Mouse (Mus musculus) intestine, embryonic 14.5 days (tissue): Measurements from ENCODE around the gene Lrrc1. TPM values are rescaled to one million over a fixed set of nuclear protein-coding genes. Genes with fewer than 3 reads are reported as not detected.

Experiments
- ATAC-seq: fragments of 200-750 bp; cut with Nextera tagmentation; replicated peaks from 2 replicates; pipeline ENCODE4 v1.8.0; 2017; ENCODE audit warnings: low read depth, moderate number of reproducible peaks, moderate TSS enrichment, moderate library complexity; ENCODE audit not compliant: low FRiP score, low TSS enrichment
- DNase-seq: peaks from one replicate; pipeline ENCODE4 v3.0.0-alpha.2; 2018; ENCODE audit warnings: low spot score
- H3K27ac ChIP-seq: fragments of 300-500 bp; sonication (generic); 2 replicates; pipeline ENCODE4 v1.5.1; 2014; ENCODE audit warnings: low read depth, mild to moderate bottlenecking, control low read depth
- H3K27me3 ChIP-seq: fragments of 300-500 bp; sonication (generic); replicated peaks from 2 replicates; pipeline ENCODE4 v1.6.1; 2014; ENCODE audit warnings: low read length, control low read depth; ENCODE audit not compliant: control insufficient read depth, insufficient read depth
- H3K36me3 ChIP-seq: fragments of 300-500 bp; sonication (generic); 2 replicates; pipeline ENCODE4 v1.6.1; 2014; ENCODE audit warnings: low read length, control low read depth; ENCODE audit not compliant: control insufficient read depth, insufficient read depth
- H3K4me1 ChIP-seq: fragments of 300-500 bp; sonication (generic); replicated peaks from 2 replicates; pipeline ENCODE4 v1.6.1; 2014; ENCODE audit warnings: low read length, control low read depth, mixed read lengths; ENCODE audit not compliant: control insufficient read depth, insufficient read depth
- H3K4me2 ChIP-seq: fragments of 300-500 bp; sonication (generic); 2 replicates; pipeline ENCODE4 v1.6.1; 2014; ENCODE audit warnings: low read length
- H3K4me3 ChIP-seq: fragments of 300-500 bp; sonication (generic); 2 replicates; pipeline ENCODE4 v1.5.1; 2014; ENCODE audit warnings: low read depth, low read length, control low read depth, mixed read lengths
- H3K9ac ChIP-seq: fragments of 300-500 bp; sonication (generic); 2 replicates; pipeline ENCODE4 v1.6.1; 2014; ENCODE audit warnings: mild to moderate bottlenecking, low read length
- H3K9me3 ChIP-seq: fragments of 300-500 bp; sonication (generic); 2 replicates; pipeline ENCODE4 v1.6.1; 2016; ENCODE audit warnings: low read length, control low read depth; ENCODE audit not compliant: control insufficient read depth
- WGBS: fragments of 180-500 bp; shearing (Covaris S2); extraction: QIAGEN DNeasy Blood & Tissue Kit; methylation state at CpG from one replicate; pipeline ENCODE4 v1.1.7; 2014; 5-methylcytosine and 5-hydroxymethylcytosine counted together
- polyA plus RNA-seq: library from polyadenylated mRNA; unstranded; fragments of >200 nt; fragmentation: Nextera tagmentation; extraction: Ambion mirVana; gene quantifications from 2 replicates; pipeline ENCODE4 v1.2.1, GENCODE M21; 2014

Lrrc1 gene
- polyA plus RNA-seq, 1 experiment from 2014 or later = 14.2 TPM

DNA sequence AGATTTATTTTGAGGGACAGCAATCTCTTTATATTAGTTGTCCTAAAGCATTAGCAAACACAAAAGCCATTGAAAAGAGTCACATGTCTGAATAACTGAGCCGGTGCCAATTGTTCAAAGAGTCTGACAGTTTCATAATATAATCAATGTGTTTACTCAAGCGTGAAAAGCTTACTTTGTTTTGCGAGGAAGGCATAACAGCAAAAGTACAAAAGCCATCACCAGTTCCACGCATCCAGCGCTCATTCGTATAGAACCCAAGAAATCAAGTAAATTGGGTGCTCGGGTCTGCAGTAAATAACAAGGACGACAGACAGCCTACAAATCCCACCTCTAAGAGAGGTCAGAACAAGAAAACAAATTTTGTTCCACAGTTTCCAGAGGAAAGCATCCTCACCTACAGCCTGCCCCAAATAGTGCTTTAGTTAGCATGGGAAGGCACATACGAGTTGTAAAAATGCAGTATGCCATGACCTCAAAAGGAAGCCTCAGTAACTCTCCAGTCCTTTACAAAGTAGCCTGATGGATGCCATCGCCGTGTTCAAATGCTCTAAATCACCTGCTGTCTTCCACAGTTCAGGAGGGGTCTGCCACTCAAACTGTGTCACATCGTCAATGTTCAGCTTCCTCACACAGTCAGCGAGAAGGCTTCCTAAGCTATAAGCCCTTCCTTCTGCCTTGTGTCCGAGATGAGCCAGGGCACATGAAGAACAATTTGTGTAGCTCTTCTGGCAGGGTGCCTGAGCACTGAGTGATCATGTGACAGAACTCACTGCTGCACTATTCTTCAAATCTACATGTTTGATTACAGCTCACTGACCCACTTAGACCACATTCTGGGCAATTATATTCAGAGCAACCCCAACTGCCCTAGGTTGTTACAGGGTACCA lies 41.9 kb downstream of the Lrrc1 start:
- no peaks in the 10 kb centered on the region for H3K36me3 ChIP-seq
- peaks cover 10% of the 10 kb centered on the region; the same call in 1 of the 2 replicates for H3K4me1 ChIP-seq
- ATAC-seq = no peak
- H3K4me2 ChIP-seq = no peak overlapping the region
- 60% methylated on average over 14 of the region's 14 CpGs for WGBS
- DNase-seq = no peak
- no peak overlapping the region for H3K9ac ChIP-seq
- no peaks in the 10 kb centered on the region for H3K9me3 ChIP-seq
- no peak overlapping the region for H3K27ac ChIP-seq
- no peak overlapping the region for H3K4me3 ChIP-seq
- no peaks in the 10 kb centered on the region for H3K27me3 ChIP-seq

DNA sequence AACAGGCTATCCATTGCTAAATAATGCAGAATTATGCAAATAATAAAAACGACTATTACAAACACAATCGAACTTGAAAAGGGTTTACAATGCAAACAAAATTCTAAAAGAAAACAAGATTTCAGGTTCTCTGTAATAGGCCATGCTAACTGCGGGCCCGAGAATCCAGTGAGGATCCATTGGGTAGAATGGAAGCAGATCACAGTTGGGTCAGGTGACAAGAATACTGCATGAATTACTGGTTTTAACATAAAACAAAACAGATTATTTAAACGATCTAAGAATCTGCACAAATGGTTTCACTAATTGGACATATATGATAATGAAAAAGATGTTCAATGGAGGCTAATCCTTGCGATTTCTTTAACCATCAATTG lies 42.5 kb downstream of the Lrrc1 start:
- Histone ChIP-seq H3K9ac (no peak overlapping the region), H3K4me3 (no peak overlapping the region), H3K4me1 (peaks cover 10% of the 10 kb centered on the region; the same call in 1 of the 2 replicates), H3K36me3 (no peaks in the 10 kb centered on the region), H3K9me3 (no peaks in the 10 kb centered on the region), H3K27ac (no peak overlapping the region), H3K27me3 (no peaks in the 10 kb centered on the region), H3K4me2 (no peak overlapping the region)
- no peak for ATAC-seq
- DNase-seq = no peak
- 90% methylated on average over 6 of the region's 6 CpGs for WGBS

DNA sequence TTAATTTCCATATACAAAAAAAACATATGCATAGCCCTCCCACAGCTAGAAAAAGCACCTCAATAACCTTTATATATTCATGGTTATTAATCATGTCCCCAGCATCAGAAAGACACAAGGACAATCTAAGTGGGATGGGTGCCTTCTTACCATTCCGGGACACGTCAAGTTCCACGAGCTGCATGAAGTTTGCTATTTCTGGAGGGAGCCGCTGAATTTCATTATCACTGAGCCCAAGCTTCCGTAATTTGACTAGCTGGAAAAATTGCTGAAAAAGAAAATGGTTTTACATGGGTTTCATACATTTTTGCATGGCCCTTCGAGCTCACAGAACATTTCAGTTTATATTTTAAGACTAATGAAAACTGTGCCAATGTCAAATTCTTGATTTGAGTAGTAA lies 45.6 kb downstream of the Lrrc1 start:
- Histone ChIP-seq H3K4me3 (no peak overlapping the region), H3K36me3 (no peaks in the 10 kb centered on the region), H3K9ac (no peak overlapping the region), H3K4me1 (peaks cover 12% of the 10 kb centered on the region; the same call in 1 of the 2 replicates), H3K27me3 (no peaks in the 10 kb centered on the region), H3K4me2 (no peak overlapping the region), H3K27ac (no peak overlapping the region), H3K9me3 (no peaks in the 10 kb centered on the region)
- DNase-seq (no peak), ATAC-seq (no peak)
- WGBS = 93% methylated on average over 6 of the region's 6 CpGs

DNA sequence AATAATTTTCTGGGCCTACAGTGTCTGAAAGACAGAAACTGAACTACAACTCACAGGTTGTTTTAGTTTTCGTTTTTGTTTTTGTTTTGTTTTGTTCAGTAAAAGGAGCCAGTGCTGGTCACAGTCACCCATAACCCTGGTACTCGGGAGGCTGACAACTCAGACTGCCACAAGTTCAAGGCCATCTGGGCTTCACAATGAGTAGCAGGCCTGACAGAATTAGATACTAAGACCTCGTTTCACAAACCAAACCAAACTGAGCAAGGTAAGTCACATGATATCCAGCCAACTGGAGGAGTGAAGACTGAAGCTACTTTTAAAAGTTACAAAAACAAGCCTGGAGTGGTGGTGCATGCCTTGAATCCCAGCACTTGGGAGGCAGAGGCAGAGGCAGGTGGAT lies 46.3 kb downstream of the Lrrc1 start:
- H3K4me3 ChIP-seq = no peak overlapping the region
- WGBS = 72% methylated on average over 3 of the region's 3 CpGs
- no peaks in the 10 kb centered on the region for H3K36me3 ChIP-seq
- no peaks in the 10 kb centered on the region for H3K9me3 ChIP-seq
- ATAC-seq = no peak
- H3K27ac ChIP-seq = no peak overlapping the region
- peaks cover 11% of the 10 kb centered on the region; the same call in 1 of the 2 replicates for H3K4me1 ChIP-seq
- no peaks in the 10 kb centered on the region for H3K27me3 ChIP-seq
- DNase-seq = no peak
- H3K9ac ChIP-seq = no peak overlapping the region
- no peak overlapping the region for H3K4me2 ChIP-seq

DNA sequence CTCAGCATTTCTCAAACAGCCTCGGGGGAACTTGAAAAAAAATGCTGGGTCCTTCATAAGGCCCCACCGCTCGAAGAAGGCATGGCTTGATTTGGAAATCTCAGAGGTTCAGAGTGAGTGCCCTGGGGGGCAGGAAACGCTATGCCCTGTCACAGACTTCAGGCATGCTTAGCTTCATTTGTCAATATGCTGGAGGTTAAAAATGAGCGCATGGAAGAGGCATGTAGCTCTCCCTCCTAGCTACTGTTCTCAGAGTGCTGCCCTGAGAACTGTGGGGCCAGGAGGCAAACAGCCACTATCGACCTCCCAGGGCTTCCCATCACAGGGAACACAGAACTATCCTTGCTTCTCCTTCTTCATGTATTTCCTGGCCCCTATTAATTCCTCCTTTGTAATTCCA lies 47.5 kb downstream of the Lrrc1 start:
- H3K4me1 ChIP-seq = 0 out of 2 replicates have a peak, but pooled peaks cover 2% of the 10 kb centered on the region
- ATAC-seq = no peak
- no peaks in the 10 kb centered on the region for H3K9me3 ChIP-seq
- no peak overlapping the region for H3K4me2 ChIP-seq
- no peaks in the 10 kb centered on the region for H3K27me3 ChIP-seq
- H3K9ac ChIP-seq = no peak overlapping the region
- H3K36me3 ChIP-seq = no peaks in the 10 kb centered on the region
- no peak overlapping the region for H3K27ac ChIP-seq
- WGBS = 49% methylated on average over 6 of the region's 6 CpGs
- no peak for DNase-seq
- H3K4me3 ChIP-seq = no peak overlapping the region

DNA sequence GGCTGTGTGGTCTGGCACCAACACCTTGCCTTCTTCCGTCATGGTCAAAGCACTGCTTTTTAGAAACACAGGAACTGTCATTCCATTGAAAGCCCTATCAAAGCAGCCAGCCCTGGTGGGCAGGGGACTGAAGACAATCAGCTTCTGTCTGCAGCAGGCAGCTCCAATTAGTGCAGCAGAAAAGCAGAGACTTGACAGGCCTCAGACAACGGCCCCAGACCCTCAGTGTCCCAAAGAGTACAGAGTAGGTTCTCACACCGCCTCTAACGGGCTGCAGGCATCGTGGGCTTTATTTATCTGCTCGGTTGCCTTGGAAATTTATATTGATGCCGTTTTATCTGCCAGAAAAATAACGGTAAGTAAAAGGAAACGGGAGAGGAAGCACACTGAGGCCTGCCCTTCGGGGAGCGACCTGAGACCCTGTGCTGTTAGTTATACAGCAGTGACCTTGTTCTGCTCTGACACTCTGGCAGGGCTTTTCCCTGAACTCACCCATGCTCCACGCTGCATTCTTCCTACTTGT lies 48.1 kb downstream of the Lrrc1 start:
- no peak for DNase-seq
- Histone ChIP-seq H3K4me3 (no peak overlapping the region), H3K4me1 (0 out of 2 replicates have a peak, but pooled peaks cover 2% of the 10 kb centered on the region), H3K4me2 (no peak overlapping the region), H3K36me3 (no peaks in the 10 kb centered on the region), H3K9ac (no peak overlapping the region), H3K9me3 (no peaks in the 10 kb centered on the region), H3K27me3 (no peaks in the 10 kb centered on the region), H3K27ac (0 out of 2 replicates have a peak overlapping the region, but pooled peaks have one; percentile 16)
- 34% methylated on average over 12 of the region's 12 CpGs for WGBS
- ATAC-seq = no peak

DNA sequence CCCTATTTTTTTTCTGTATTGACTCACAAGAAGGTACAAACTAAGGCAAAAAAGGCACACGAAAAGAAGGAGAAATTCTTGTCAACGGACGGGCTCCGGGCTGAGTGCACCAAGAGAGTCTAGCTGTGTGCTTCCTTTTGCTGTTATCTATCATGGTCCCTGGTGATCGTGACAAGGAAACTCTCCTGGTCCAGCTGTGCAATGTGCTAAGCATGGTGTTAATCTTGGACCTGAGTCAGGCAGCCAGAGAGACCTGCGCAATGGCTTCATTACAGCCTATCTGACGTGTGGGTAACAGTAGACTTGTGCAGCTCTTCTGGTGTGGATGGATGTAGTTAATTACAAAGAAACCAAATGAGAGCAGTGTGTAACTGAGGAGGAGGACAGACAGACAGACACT lies 50.4 kb downstream of the Lrrc1 start:
- DNase-seq = no peak
- WGBS = 90% methylated on average over 7 of the region's 7 CpGs
- Histone ChIP-seq H3K4me3 (no peak overlapping the region), H3K4me2 (no peak overlapping the region), H3K9me3 (no peaks in the 10 kb centered on the region), H3K27ac (no peak overlapping the region), H3K4me1 (0 out of 2 replicates have a peak, but pooled peaks cover 2% of the 10 kb centered on the region), H3K27me3 (no peaks in the 10 kb centered on the region), H3K9ac (no peak overlapping the region), H3K36me3 (no peaks in the 10 kb centered on the region)
- ATAC-seq = no peak

DNA sequence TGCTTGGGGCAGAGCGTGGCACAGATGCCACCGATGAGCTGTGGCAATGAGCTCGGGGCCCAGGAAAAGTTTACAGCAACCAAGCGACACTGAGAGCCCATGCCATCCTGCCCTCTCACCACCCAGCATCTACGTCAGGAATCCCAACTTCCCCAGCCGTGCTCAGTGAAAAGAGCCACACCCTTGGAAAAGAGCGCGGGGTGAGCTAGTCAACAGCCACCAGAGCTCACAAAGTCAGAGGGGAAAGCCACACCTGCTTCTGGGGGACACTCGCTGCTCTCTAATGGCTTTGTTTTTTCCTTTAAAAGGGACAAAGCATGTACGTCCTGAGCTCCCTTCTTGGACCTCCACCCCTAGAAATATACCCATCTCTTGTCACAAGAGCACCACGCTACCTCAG lies 56.1 kb downstream of the Lrrc1 start:
- Histone ChIP-seq H3K9me3 (no peaks in the 10 kb centered on the region), H3K36me3 (no peaks in the 10 kb centered on the region), H3K9ac (no peak overlapping the region), H3K27ac (no peak overlapping the region), H3K27me3 (no peaks in the 10 kb centered on the region), H3K4me1 (0 out of 2 replicates have a peak, but pooled peaks cover 6% of the 10 kb centered on the region), H3K4me3 (no peak overlapping the region), H3K4me2 (no peak overlapping the region)
- ATAC-seq (no peak), DNase-seq (no peak)
- WGBS = 91% methylated on average over 11 of the region's 11 CpGs
